19 mouse cellular contexts compared by ENCODE assay signal in the genomic region with DNA sequence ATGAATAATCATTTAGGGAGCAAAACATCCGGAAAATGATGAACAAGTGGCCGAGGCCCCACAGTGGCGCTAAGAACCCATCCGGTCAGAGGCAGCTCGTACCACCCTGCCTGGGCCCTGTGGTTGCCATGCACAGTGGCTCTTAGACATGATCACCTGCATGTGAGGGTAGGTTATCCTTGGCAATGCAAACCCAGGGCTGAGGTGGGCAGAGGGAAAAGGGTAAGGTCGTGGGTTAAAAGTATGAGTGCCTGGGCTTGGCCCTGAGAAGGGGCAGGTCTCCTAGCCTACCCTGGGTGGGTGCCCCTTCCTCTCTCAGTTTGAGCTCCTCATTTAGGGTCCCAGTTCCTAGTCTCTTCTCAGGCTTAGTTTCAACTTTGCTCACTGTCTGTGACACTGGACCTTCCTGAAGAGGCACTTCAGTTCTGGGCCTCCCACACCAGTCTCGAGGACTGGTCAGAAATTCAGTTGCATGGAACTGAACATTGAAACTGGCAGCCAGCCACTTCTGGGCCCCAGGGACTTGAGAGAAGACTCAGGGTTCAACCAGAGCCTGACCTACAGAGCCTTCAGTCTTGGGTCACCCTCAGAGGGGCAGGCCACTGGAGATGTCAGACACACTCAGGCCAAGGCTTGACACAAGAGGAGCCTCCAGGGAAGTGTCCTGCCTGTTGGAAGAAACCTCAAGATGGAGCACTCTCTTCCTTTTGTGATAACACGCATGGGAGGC. TPM values are rescaled to one million over a fixed set of nuclear protein-coding genes. Genes with fewer than 3 reads are reported as not detected.
DNase-seq lines count a peak whose midpoint lies in the region; ATAC-seq and TF ChIP-seq lines count a peak whose summit lies in the region.
"Had no signal": no experiment of that assay in that cellular context is flagged by ENCODE, and none has a peak within 500 bp of the region (broad histone marks: within the 10 kb centered on the region; RNA-seq: fewer than 3 reads in every experiment).

No protein-coding gene starts in this region.

- H3K27ac ChIP-seq in liver, embryonic 13.5 days: peak overlapping the region; percentile 37; the same call in 1 of the 2 replicates
- H3K27ac ChIP-seq in liver, embryonic 11.5 days (ENCODE audit: low read depth, low read length): no peak overlapping the region
- peak overlapping the region; percentile 34; the same call in 1 of the 2 replicates for H3K27ac ChIP-seq in bone marrow, adult 2 months (ENCODE audit: control insufficient read depth, insufficient read depth, low read depth, low read length, poor library complexity)
- H3K27ac ChIP-seq: embryonic facial prominence, embryonic 10.5 days; heart, embryonic 13.5 days; hindbrain, embryonic 12.5 days; limb, embryonic 12.5 days had no signal

- no peak for ATAC-seq in liver, embryonic 13.5 days (ENCODE audit: low read depth)
- no peak for ATAC-seq in liver, embryonic 11.5 days (replicated peaks; ENCODE audit: low FRiP score)
- ATAC-seq: intestine, postnatal 0 days; Patski had no signal

- no peak overlapping the region for H3K4me2 ChIP-seq in liver, embryonic 13.5 days
- H3K4me2 ChIP-seq in liver, embryonic 11.5 days: no peak overlapping the region
- H3K4me2 ChIP-seq: heart, embryonic 13.5 days; hindbrain, embryonic 12.5 days; limb, embryonic 12.5 days had no signal

- no peaks in the 10 kb centered on the region for H3K9me3 ChIP-seq in liver, embryonic 13.5 days (replicated peaks)
- H3K9me3 ChIP-seq in liver, embryonic 11.5 days (ENCODE audit: control insufficient read depth, low read length): no peaks in the 10 kb centered on the region
- H3K9me3 ChIP-seq: heart, embryonic 13.5 days; hindbrain, embryonic 12.5 days had no signal

- H3K27me3 ChIP-seq in liver, embryonic 13.5 days: no peaks in the 10 kb centered on the region
- H3K27me3 ChIP-seq in liver, embryonic 11.5 days (replicated peaks; ENCODE audit: control insufficient read depth, insufficient read depth, low read length): no peaks in the 10 kb centered on the region
- H3K27me3 ChIP-seq: heart, embryonic 13.5 days; hindbrain, embryonic 12.5 days; limb, embryonic 12.5 days; Patski had no signal

- H3K36me3 ChIP-seq in liver, embryonic 13.5 days: no peaks in the 10 kb centered on the region
- no peaks in the 10 kb centered on the region for H3K36me3 ChIP-seq in liver, embryonic 11.5 days (ENCODE audit: control insufficient read depth, insufficient read depth, low read length)
- H3K36me3 ChIP-seq: embryonic facial prominence, embryonic 10.5 days; heart, embryonic 13.5 days; hindbrain, embryonic 12.5 days; limb, embryonic 12.5 days had no signal

- no peak for TF ChIP-seq CTCF in bone marrow, adult 2 months (IDR thresholded peaks at IDR 0.05; ENCODE audit: control insufficient read depth, insufficient read depth, low read length)

- peak; percentile 96 for DNase-seq in heart, adult 11 months
- DNase-seq in heart, adult 8-10 months (ENCODE audit: low spot score): no peak
- no peak for DNase-seq in liver, embryonic 13.5 days
- DNase-seq in liver, embryonic 11.5 days (ENCODE audit: low spot score): no peak
- DNase-seq in kidney, postnatal 4 days: peak; percentile 36 to 53
- DNase-seq in thymus, postnatal 4 days: no peak
- DNase-seq: cerebellum, adult 9-10 months; layer of hippocampus, postnatal 36 days; thymus, postnatal 14 days had no signal

- 0 out of 2 replicates have a peak overlapping the region, but pooled peaks have one; percentile 3 for H3K9ac ChIP-seq in liver, embryonic 13.5 days
- no peak overlapping the region for H3K9ac ChIP-seq in liver, embryonic 11.5 days (ENCODE audit: low read depth, low read length)
- H3K9ac ChIP-seq: heart, embryonic 13.5 days; hindbrain, embryonic 12.5 days; limb, embryonic 12.5 days had no signal

- 77% methylated on average over 8 of the region's 8 CpGs for WGBS in liver, embryonic 13.5 days (ENCODE audit: insufficient replicate concordance)
- WGBS in liver, embryonic 11.5 days: 84% methylated on average over 8 of the region's 8 CpGs
- WGBS in bone marrow, adult 2 months: 78% methylated on average over 8 of the region's 8 CpGs

- no peak for TF ChIP-seq POLR2A in bone marrow, adult 2 months (IDR thresholded peaks at IDR 0.05; ENCODE audit: borderline replicate concordance, control insufficient read depth, low read depth, low read length)

- peaks cover 80% of the 10 kb centered on the region for H3K4me1 ChIP-seq in liver, embryonic 13.5 days (replicated peaks)
- peaks cover 17% of the 10 kb centered on the region for H3K4me1 ChIP-seq in liver, embryonic 11.5 days (replicated peaks; ENCODE audit: control insufficient read depth, insufficient read depth, low read length)
- H3K4me1 ChIP-seq in bone marrow, adult 2 months (ENCODE audit: control insufficient read depth, insufficient read depth, low read length): peaks cover 18% of the 10 kb centered on the region
- H3K4me1 ChIP-seq: hindbrain, embryonic 12.5 days had no signal

- no peak overlapping the region for H3K4me3 ChIP-seq in liver, embryonic 13.5 days (replicated peaks)
- H3K4me3 ChIP-seq in liver, embryonic 11.5 days (ENCODE audit: low read depth, low read length): no peak overlapping the region
- no peak overlapping the region for H3K4me3 ChIP-seq in bone marrow, adult 2 months (replicated peaks; ENCODE audit: control insufficient read depth, low read depth, low read length)
- H3K4me3 ChIP-seq: embryonic facial prominence, embryonic 10.5 days; heart, embryonic 13.5 days; hindbrain, embryonic 12.5 days; limb, embryonic 12.5 days had no signal

RNA-seq across cellular contexts. Expression of gene Ankdd1a, which starts 18.1 kb away (rescaled TPM):
- total RNA-seq in heart, adult 8-10 months (2022): not detected
- polyA plus RNA-seq in liver, embryonic 13.5 days (2015; fragmentation: Nextera tagmentation; extraction: Ambion mirVana): not detected in 2 replicates
- not detected in 2 replicates for polyA plus RNA-seq in liver, embryonic 11.5 days (2014; fragmentation: Nextera tagmentation; extraction: Ambion mirVana)
- 1.2 TPM in 1 of 2 replicates, not detected in the other for polyA plus RNA-seq in bone marrow, adult 2 months (2011; ENCODE audit: insufficient read depth, insufficient read length, low replicate concordance, missing spikeins)
- total RNA-seq: megakaryocyte-erythroid progenitor cell, adult 5-6 weeks had no signal
- polyA plus RNA-seq: embryonic facial prominence, embryonic 10.5 days; heart, embryonic 13.5 days; hindbrain, embryonic 12.5 days; intestine, postnatal 0 days; limb, embryonic 12.5 days; Patski; stomach, embryonic 14.5 days had no signal

RNA-seq across cellular contexts. Expression of gene Plekho2, which starts 41.8 kb away (rescaled TPM):
- total RNA-seq in heart, adult 8-10 months (2022): 10 to 100 TPM in 3 of 4 experiments, 1 to 10 TPM in 1; 7.4 to 12.3 (median 10.8) TPM
- polyA plus RNA-seq in liver, embryonic 13.5 days (2015; fragmentation: Nextera tagmentation; extraction: Ambion mirVana): 24.2 and 31.6 TPM in 2 replicates
- polyA plus RNA-seq in liver, embryonic 11.5 days (2014; fragmentation: Nextera tagmentation; extraction: Ambion mirVana): 29.5 and 30.3 TPM in 2 replicates
- 25.7 and 55.0 TPM in 2 replicates for polyA plus RNA-seq in bone marrow, adult 2 months (2011; ENCODE audit: insufficient read depth, insufficient read length, low replicate concordance, missing spikeins)

RNA-seq across cellular contexts. Expression of gene Pif1, which starts 48.9 kb away (rescaled TPM):
- total RNA-seq in heart, adult 8-10 months (2022): not detected
- 11.0 and 13.8 TPM in 2 replicates for polyA plus RNA-seq in liver, embryonic 13.5 days (2015; fragmentation: Nextera tagmentation; extraction: Ambion mirVana)
- polyA plus RNA-seq in liver, embryonic 11.5 days (2014; fragmentation: Nextera tagmentation; extraction: Ambion mirVana): 16.4 and 18.0 TPM in 2 replicates
- 16.5 and 29.8 TPM in 2 replicates for polyA plus RNA-seq in bone marrow, adult 2 months (2011; ENCODE audit: insufficient read depth, insufficient read length, low replicate concordance, missing spikeins)
- total RNA-seq: neutrophil, adult 5-6 weeks had no signal

Comparison
In these comparisons a context has a peak if more than half of its experiments do, and no peak if none do; other contexts are left out.
1. DNase-seq: peak in heart, adult 11 months (single experiment) and kidney, postnatal 4 days (2 of 2); none in heart, adult 8-10 months (single experiment), liver, embryonic 13.5 days (single experiment), liver, embryonic 11.5 days (single experiment) and thymus, postnatal 4 days (single experiment).